Mouse (Mus musculus) myocyte (in vitro differentiated cells): Measurements from ENCODE around the gene Hoxc10.

Experiments used
- CEBPB ChIP-seq: IDR thresholded peaks from 2 replicates; pipeline ENCODE4 v1.6.1; 2011; ENCODE audit warnings: mild to moderate bottlenecking, moderate library complexity; ENCODE audit not compliant: poor library complexity, insufficient read depth, severe bottlenecking
- E2F4 ChIP-seq: IDR thresholded peaks from one replicate; pipeline ENCODE4 v1.6.1; 2011; ENCODE audit warnings: mild to moderate bottlenecking, control low read depth, moderate library complexity; ENCODE audit not compliant: insufficient read depth
- MAX ChIP-seq: IDR thresholded peaks from one replicate; pipeline ENCODE4 v1.6.1; 2011; ENCODE audit warnings: low read depth, mild to moderate bottlenecking, control low read depth
- MYOD1 ChIP-seq, 3 experiments: IDR thresholded peaks; one replicate each; pipeline ENCODE4 v1.6.1; 2011; ENCODE audit warnings: control low read depth in 2 of 3, low read depth in 2 of 3, mild to moderate bottlenecking in 2 of 3, moderate library complexity in 1 of 3; ENCODE audit not compliant: insufficient read length in 2 of 3, control insufficient read depth in 1 of 3
- MYOG ChIP-seq, 3 experiments: IDR thresholded peaks; one replicate each; pipeline ENCODE4 v1.6.1; 2011; ENCODE audit warnings: control low read depth in 2 of 3, low read depth in 2 of 3, mild to moderate bottlenecking in 2 of 3; ENCODE audit not compliant: insufficient read length in 2 of 3, control insufficient read depth in 1 of 3, insufficient read depth in 1 of 3
- POLR2A ChIP-seq: IDR thresholded peaks from one replicate; pipeline ENCODE4 v1.6.1; 2011; ENCODE audit warnings: low read depth, mild to moderate bottlenecking, control low read depth, moderate library complexity; ENCODE audit not compliant: insufficient read length
- POLR2AphosphoS2 ChIP-seq: IDR thresholded peaks from one replicate; pipeline ENCODE4 v1.6.1; 2011; ENCODE audit warnings: low read depth, control low read depth; ENCODE audit not compliant: insufficient read length
- REST ChIP-seq: IDR thresholded peaks from one replicate; pipeline ENCODE4 v1.6.1; 2011; ENCODE audit warnings: mild to moderate bottlenecking, control low read depth, moderate library complexity; ENCODE audit not compliant: insufficient read depth, insufficient read length
- SRF ChIP-seq: IDR thresholded peaks from one replicate; pipeline ENCODE4 v1.6.1; 2011; ENCODE audit warnings: low read depth; ENCODE audit not compliant: control insufficient read depth, insufficient read length
- TCF12 ChIP-seq: IDR thresholded peaks from one replicate; pipeline ENCODE4 v1.6.1; 2011; ENCODE audit warnings: mild to moderate bottlenecking, control low read depth; ENCODE audit not compliant: poor library complexity, insufficient read depth, severe bottlenecking
- USF1 ChIP-seq: IDR thresholded peaks from one replicate; pipeline ENCODE4 v1.6.1; 2011; ENCODE audit warnings: low read depth, mild to moderate bottlenecking, control low read depth, moderate library complexity

DNA sequence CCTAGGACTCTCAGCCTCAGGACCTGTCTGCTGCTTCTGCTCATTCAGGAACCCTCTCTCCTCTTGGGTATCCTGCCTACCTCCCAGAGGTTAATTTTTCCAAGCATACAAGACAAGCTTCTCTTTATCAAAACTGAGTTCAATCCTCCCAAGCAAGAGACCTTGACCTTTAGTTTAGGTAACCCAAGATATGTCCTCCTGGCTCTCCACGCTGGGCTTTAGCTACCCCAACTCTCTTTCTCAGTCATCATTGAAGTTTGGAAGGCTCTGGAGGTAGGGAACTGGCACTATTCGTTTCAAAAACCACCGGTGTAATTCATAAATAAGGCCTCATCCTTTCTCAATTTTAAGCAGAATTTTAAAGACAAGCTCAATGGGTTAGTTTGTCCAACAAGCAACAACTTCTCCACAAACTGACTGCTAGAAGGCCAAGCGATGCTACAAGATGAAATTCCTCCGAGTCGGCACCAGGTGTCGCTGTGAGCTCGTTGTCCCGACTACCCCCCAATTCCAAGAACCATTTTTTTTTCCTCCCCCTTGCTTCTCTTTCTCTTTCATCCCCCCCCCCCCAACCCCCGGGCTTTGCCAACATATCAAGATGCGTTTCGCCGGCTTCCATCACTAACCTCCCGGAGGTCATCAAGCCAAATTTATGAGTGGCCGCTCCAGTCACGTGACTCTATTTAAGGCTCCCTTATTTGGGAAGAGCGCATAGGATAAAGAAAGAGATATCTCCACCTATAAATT is 46.8 kb downstream of the Hoxc10 start:
- TF ChIP-seq MAX (no peak), E2F4 (no peak), POLR2A (no peak), MYOG (IDR thresholded peaks at IDR 0.05; ENCODE audit: control insufficient read depth in 1 of 3, insufficient read depth in 1 of 3, insufficient read length in 2 of 3, low read depth in 2 of 3) (no peak), MYOD1 (IDR thresholded peaks at IDR 0.05; ENCODE audit: control insufficient read depth in 1 of 3, insufficient read length in 2 of 3, low read depth in 2 of 3) (no peak), TCF12 (no peak), POLR2AphosphoS2 (peak; percentile 33), REST (no peak), USF1 (peak; percentile 60), CEBPB (no peak), SRF (no peak)
